ENCODE assay signal across 43 mouse cellular contexts in genomic region chr8:11668308-11668707, GRCm38 (mm10). TPM values are rescaled to one million over a fixed set of nuclear protein-coding genes. Genes with fewer than 3 reads are reported as not detected.
"Had no signal": no experiment of that assay in that cellular context is flagged by ENCODE, and none has a peak within 500 bp of the region (broad histone marks: within the 10 kb centered on the region; RNA-seq: fewer than 3 reads in every experiment).

No protein-coding gene starts in this region.

- H3K4me2 ChIP-seq: heart, embryonic 11.5 days; heart, embryonic 12.5 days; heart, embryonic 13.5 days; heart, embryonic 15.5 days; hindbrain, embryonic 12.5 days; hindbrain, embryonic 13.5 days; hindbrain, embryonic 14.5 days; hindbrain, embryonic 15.5 days; intestine, embryonic 15.5 days; kidney, embryonic 15.5 days had no signal

- H3K27ac ChIP-seq: heart, embryonic 10.5 days; heart, embryonic 13.5 days; heart, embryonic 15.5 days; hindbrain, embryonic 10.5 days; hindbrain, embryonic 12.5 days; hindbrain, embryonic 13.5 days; hindbrain, embryonic 14.5 days; hindbrain, embryonic 15.5 days; hindbrain, postnatal 0 days; intestine, embryonic 15.5 days; kidney, embryonic 15.5 days; kidney, postnatal 0 days; layer of hippocampus, adult 2 months had no signal

- H3K4me1 ChIP-seq: heart, embryonic 12.5 days; heart, embryonic 15.5 days; hindbrain, embryonic 12.5 days; hindbrain, embryonic 13.5 days; hindbrain, embryonic 15.5 days; intestine, embryonic 15.5 days; kidney, embryonic 15.5 days had no signal

- H3K36me3 ChIP-seq: heart, embryonic 10.5 days; heart, embryonic 12.5 days; heart, embryonic 13.5 days; heart, embryonic 15.5 days; hindbrain, embryonic 10.5 days; hindbrain, embryonic 12.5 days; hindbrain, embryonic 13.5 days; hindbrain, embryonic 15.5 days; intestine, embryonic 15.5 days; kidney, embryonic 15.5 days had no signal

- DNase-seq: heart, postnatal 10 days; heart, postnatal 14 days; heart, postnatal 36 days; heart, postnatal 4 days; kidney, adult 11 months; kidney, adult 18-20 months; kidney, adult 2 months; kidney, adult 8-10 months; kidney, adult 9 months; kidney, postnatal 10 days; kidney, postnatal 14 days; kidney, postnatal 25 days; kidney, postnatal 36 days; kidney, postnatal 4 days; layer of hippocampus, adult 9-11 months; layer of hippocampus, postnatal 36 days had no signal

- H3K4me3 ChIP-seq: heart, embryonic 10.5 days; heart, embryonic 12.5 days; heart, embryonic 13.5 days; heart, embryonic 15.5 days; hindbrain, embryonic 10.5 days; hindbrain, embryonic 12.5 days; hindbrain, embryonic 13.5 days; hindbrain, embryonic 15.5 days; intestine, embryonic 15.5 days; kidney, embryonic 15.5 days; layer of hippocampus, adult 2 months had no signal

- H3K9ac ChIP-seq: heart, embryonic 12.5 days; heart, embryonic 13.5 days; heart, embryonic 15.5 days; hindbrain, embryonic 12.5 days; hindbrain, embryonic 13.5 days; hindbrain, embryonic 14.5 days; hindbrain, embryonic 15.5 days; intestine, embryonic 15.5 days; kidney, embryonic 15.5 days had no signal

- H3K27me3 ChIP-seq: heart, embryonic 12.5 days; heart, embryonic 13.5 days; heart, embryonic 15.5 days; hindbrain, embryonic 12.5 days; hindbrain, embryonic 13.5 days; hindbrain, embryonic 15.5 days; intestine, embryonic 15.5 days had no signal

- H3K9me3 ChIP-seq: heart, embryonic 10.5 days; heart, embryonic 12.5 days; heart, embryonic 13.5 days; heart, embryonic 15.5 days; hindbrain, embryonic 10.5 days; hindbrain, embryonic 12.5 days; hindbrain, embryonic 13.5 days; hindbrain, embryonic 15.5 days; intestine, embryonic 15.5 days; kidney, embryonic 15.5 days had no signal

- ATAC-seq: hindbrain, embryonic 16.5 days; hindbrain, postnatal 0 days; inflammation-experienced regulatory T-cells, adult 6 months; intestine, embryonic 15.5 days; intestine, embryonic 16.5 days; intestine, postnatal 0 days had no signal

RNA-seq across cellular contexts. Expression of gene 1700016D06Rik, which starts 32.6 kb away (rescaled TPM):
- polyA plus RNA-seq: heart, embryonic 10.5 days; heart, embryonic 11.5 days; heart, embryonic 12.5 days; heart, embryonic 13.5 days; heart, embryonic 14.5 days; heart, embryonic 15.5 days; heart, embryonic 16.5 days; heart, postnatal 0 days; hindbrain, embryonic 11.5 days; hindbrain, embryonic 12.5 days; hindbrain, embryonic 13.5 days; hindbrain, embryonic 14.5 days; hindbrain, embryonic 15.5 days; hindbrain, embryonic 16.5 days; hindbrain, postnatal 0 days; inflammation-experienced regulatory T-cells, adult 6 months; intestine, embryonic 14.5 days; intestine, embryonic 15.5 days; intestine, embryonic 16.5 days; intestine, postnatal 0 days; kidney, adult 2 months; kidney, embryonic 14.5 days; kidney, embryonic 15.5 days; kidney, embryonic 16.5 days; kidney, postnatal 0 days; large intestine, adult 2 months had no signal
